Mouse (Mus musculus) heart, adult 2 months (tissue): ENCODE measurements around the gene Arhgef19.

Experiments
- CTCF ChIP-seq: fragments of 200-600 bp; IDR thresholded peaks from 2 replicates; pipeline ENCODE4 v1.8.1; 2022; ENCODE audit warnings: antibody characterized with exemption, mild to moderate bottlenecking, moderate library complexity
- POLR2A ChIP-seq: fragments of 200-500 bp; IDR thresholded peaks from 2 replicates; pipeline ENCODE4 v1.6.1; 2011; ENCODE audit warnings: mild to moderate bottlenecking, low read depth, low read length, control low read depth; ENCODE audit not compliant: insufficient read depth

- no peak for TF ChIP-seq CTCF
- TF ChIP-seq POLR2A = no peak
Measured at GRCm38 (mm10) chr4:141285128-141285527, 45.8 kb downstream of the Arhgef19 start.
